Mouse (Mus musculus) olfactory bulb, adult 2 months (tissue): ENCODE measurements at regions not wholly inside any gene's neighbourhood (a gene's known extent, or its start where the extent isn't known, plus 50 kb on each side); places are given as distances from the start of the nearest gene placed in this dataset.

Source experiments
- H3K27ac ChIP-seq: fragments of 200-500 bp; 2 replicates; pipeline ENCODE4 v1.5.1; 2012; ENCODE audit warnings: low read depth, low read length; ENCODE audit not compliant: insufficient read depth
- H3K4me1 ChIP-seq: fragments of 200-500 bp; 2 replicates; pipeline ENCODE4 v1.6.1; 2012; ENCODE audit warnings: low read length; ENCODE audit not compliant: control insufficient read depth, insufficient read depth
- H3K4me3 ChIP-seq: fragments of 200-500 bp; 2 replicates; pipeline ENCODE4 v1.5.1; 2012; ENCODE audit warnings: mild to moderate bottlenecking, low read depth, low read length, moderate library complexity; ENCODE audit not compliant: insufficient read depth
- CTCF ChIP-seq: fragments of 200-500 bp; IDR thresholded peaks from 2 replicates; pipeline ENCODE4 v1.5.1; 2012; ENCODE audit warnings: low read depth, mild to moderate bottlenecking, low read length, moderate library complexity; ENCODE audit not compliant: insufficient read depth
- POLR2A ChIP-seq: fragments of 200-500 bp; IDR thresholded peaks from 2 replicates; pipeline ENCODE4 v1.6.1; 2012; ENCODE audit warnings: mild to moderate bottlenecking, low read depth, low read length, moderate library complexity; ENCODE audit not compliant: insufficient read depth
- whole genome bisulfite sequencing: fragments of 180-500 bp; shearing (Covaris S2); methylation state at CpG from one replicate; pipeline ENCODE4 v1.1.7; 2018; 5-methylcytosine and 5-hydroxymethylcytosine counted together

GRCm38 (mm10) chr12:10445738-10446137, 55.2 kb downstream of the Rdh14 start:
- no peak overlapping the region for H3K4me3 ChIP-seq
- TF ChIP-seq CTCF = no peak
- 82% methylated on average over 1 of the region's 1 CpGs for WGBS
- no peak overlapping the region for H3K27ac ChIP-seq
- no peaks in the 10 kb centered on the region for H3K4me1 ChIP-seq

- H3K4me1 ChIP-seq = no peaks in the 10 kb centered on the region
Measured at GRCm38 (mm10) chr12:10457960-10458655, 67.5 kb downstream of the Rdh14 start.

GRCm38 (mm10) chr12:10461796-10462195, 71.2 kb downstream of the Rdh14 start:
- WGBS = 80% methylated on average over 7 of the region's 7 CpGs
- Histone ChIP-seq H3K4me3 (no peak overlapping the region), H3K4me1 (no peaks in the 10 kb centered on the region), H3K27ac (no peak overlapping the region)
- TF ChIP-seq POLR2A (no peak), CTCF (no peak)

More at GRCm38 (mm10) chr12:10457960-10458655, 67.5 kb downstream of the Rdh14 start:
- H3K4me3 ChIP-seq = no peak overlapping the region
- H3K27ac ChIP-seq = no peak overlapping the region
- WGBS = 91% methylated on average over 1 of the region's 1 CpGs
- TF ChIP-seq CTCF (no peak), POLR2A (no peak)

GRCm38 (mm10) chr12:10462956-10463355, 72.4 kb downstream of the Rdh14 start:
- TF ChIP-seq POLR2A (no peak), CTCF (no peak)
- no peak overlapping the region for H3K27ac ChIP-seq
- H3K4me3 ChIP-seq = no peak overlapping the region
- 56% methylated on average over 3 of the region's 3 CpGs for WGBS
- H3K4me1 ChIP-seq = no peaks in the 10 kb centered on the region

GRCm38 (mm10) chr12:10473986-10474385, 83.4 kb downstream of the Rdh14 start:
- Histone ChIP-seq H3K4me3 (no peak overlapping the region), H3K27ac (no peak overlapping the region), H3K4me1 (no peaks in the 10 kb centered on the region)
- 80% methylated on average over 1 of the region's 1 CpGs for WGBS
- TF ChIP-seq CTCF (no peak), POLR2A (no peak)

- WGBS = 26% methylated on average over 1 of the region's 1 CpGs
- no peak overlapping the region for H3K27ac ChIP-seq
- TF ChIP-seq CTCF (no peak), POLR2A (no peak)
- no peaks in the 10 kb centered on the region for H3K4me1 ChIP-seq
- no peak overlapping the region for H3K4me3 ChIP-seq
Measured at GRCm38 (mm10) chr12:10480781-10481180, 90.2 kb downstream of the Rdh14 start.

- H3K4me3 ChIP-seq = no peak overlapping the region
- WGBS = 91% methylated on average over 4 of the region's 4 CpGs
- H3K27ac ChIP-seq = no peak overlapping the region
- no peaks in the 10 kb centered on the region for H3K4me1 ChIP-seq
- TF ChIP-seq CTCF = no peak
- TF ChIP-seq POLR2A = no peak
Measured at GRCm38 (mm10) chr12:10482294-10483010, 91.9 kb downstream of the Rdh14 start.

GRCm38 (mm10) chr12:10506721-10507120, 116.1 kb downstream of the Rdh14 start:
- Histone ChIP-seq H3K27ac (no peak overlapping the region), H3K4me3 (no peak overlapping the region), H3K4me1 (no peaks in the 10 kb centered on the region)
- TF ChIP-seq CTCF = no peak
- no peak for TF ChIP-seq POLR2A

GRCm38 (mm10) chr12:10513526-10513925, 123.0 kb downstream of the Rdh14 start:
- Histone ChIP-seq H3K27ac (no peak overlapping the region), H3K4me1 (no peaks in the 10 kb centered on the region), H3K4me3 (no peak overlapping the region)
- 65% methylated on average over 5 of the region's 5 CpGs for WGBS
- no peak for TF ChIP-seq CTCF
- no peak for TF ChIP-seq POLR2A
